Mouse (Mus musculus) intestine, embryonic 15.5 days (tissue): ENCODE results near the gene Bcas3. TPM values are rescaled to one million over a fixed set of nuclear protein-coding genes. Genes with fewer than 3 reads are reported as not detected.

Experiments used
- ATAC-seq: fragments of 200-750 bp; cut with Nextera tagmentation; 2 replicates; pipeline ENCODE4 v1.8.0; 2017; ENCODE audit warnings: moderate TSS enrichment, moderate library complexity
- H3K27ac ChIP-seq: fragments of 300-500 bp; sonication (generic); 2 replicates; pipeline ENCODE4 v1.5.1; 2015; ENCODE audit warnings: mild to moderate bottlenecking, inconsistent platforms
- H3K27me3 ChIP-seq: fragments of 300-500 bp; sonication (generic); replicated peaks from 2 replicates; pipeline ENCODE4 v1.6.1; 2015; ENCODE audit warnings: inconsistent platforms
- H3K36me3 ChIP-seq: fragments of 300-500 bp; sonication (generic); 2 replicates; pipeline ENCODE4 v1.6.1; 2015; ENCODE audit warnings: inconsistent platforms
- H3K4me1 ChIP-seq: fragments of 300-500 bp; sonication (generic); replicated peaks from 2 replicates; pipeline ENCODE4 v1.6.1; 2015; ENCODE audit warnings: inconsistent platforms
- H3K4me2 ChIP-seq: fragments of 300-500 bp; sonication (generic); replicated peaks from 2 replicates; pipeline ENCODE4 v1.6.1; 2015; ENCODE audit warnings: mild to moderate bottlenecking, inconsistent platforms
- H3K4me3 ChIP-seq: fragments of 300-500 bp; sonication (generic); replicated peaks from 2 replicates; pipeline ENCODE4 v1.5.1; 2015; ENCODE audit warnings: inconsistent platforms
- H3K9ac ChIP-seq: fragments of 300-500 bp; sonication (generic); 2 replicates; pipeline ENCODE4 v1.6.1; 2015; ENCODE audit warnings: inconsistent platforms
- H3K9me3 ChIP-seq: fragments of 300-500 bp; sonication (generic); 2 replicates; pipeline ENCODE4 v1.6.1; 2016; ENCODE audit warnings: inconsistent platforms
- whole genome bisulfite sequencing: fragments of 180-500 bp; shearing (Covaris S2); methylation state at CpG from one replicate; pipeline ENCODE4 v1.1.7; 2015; 5-methylcytosine and 5-hydroxymethylcytosine counted together
- polyA plus RNA-seq: library from polyadenylated mRNA; unstranded; fragments of >200 nt; fragmentation: Nextera tagmentation; extraction: Ambion mirVana; gene quantifications from 2 replicates; pipeline ENCODE4 v1.2.1, GENCODE M21; 2015

The Bcas3 gene
- polyA plus RNA-seq, 1 experiment from 2014 or later, result 14.7 TPM

DNA sequence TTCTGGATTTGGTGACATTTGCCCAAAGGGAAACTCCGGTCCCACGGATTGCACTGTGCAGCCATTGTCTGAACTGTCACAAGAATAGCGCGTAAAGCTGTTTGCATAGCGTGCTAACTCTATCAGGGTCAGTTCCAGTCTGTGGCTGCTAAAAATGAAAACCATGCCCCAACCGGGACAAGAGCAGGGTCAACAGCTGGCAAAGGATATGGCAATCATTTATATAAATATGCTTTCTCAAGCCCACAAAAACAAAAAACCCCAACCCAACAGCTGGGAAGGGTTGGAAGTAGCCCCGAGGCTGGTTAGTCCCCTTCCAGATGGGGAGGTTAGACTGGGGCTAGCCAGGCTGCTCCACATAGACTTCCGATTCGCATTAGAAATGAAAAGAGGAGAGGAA is 314.8 kb downstream of the Bcas3 start:
- no peak for ATAC-seq
- Histone ChIP-seq H3K9me3 (no peaks in the 10 kb centered on the region), H3K4me2 (peak overlapping the region; percentile 36), H3K27ac (peak overlapping the region; percentile 38; the same call in 1 of the 2 replicates), H3K36me3 (no peaks in the 10 kb centered on the region), H3K27me3 (no peaks in the 10 kb centered on the region), H3K4me1 (peaks cover 9% of the 10 kb centered on the region), H3K4me3 (no peak overlapping the region), H3K9ac (no peak overlapping the region)
- 29% methylated on average over 9 of the region's 9 CpGs for WGBS

DNA sequence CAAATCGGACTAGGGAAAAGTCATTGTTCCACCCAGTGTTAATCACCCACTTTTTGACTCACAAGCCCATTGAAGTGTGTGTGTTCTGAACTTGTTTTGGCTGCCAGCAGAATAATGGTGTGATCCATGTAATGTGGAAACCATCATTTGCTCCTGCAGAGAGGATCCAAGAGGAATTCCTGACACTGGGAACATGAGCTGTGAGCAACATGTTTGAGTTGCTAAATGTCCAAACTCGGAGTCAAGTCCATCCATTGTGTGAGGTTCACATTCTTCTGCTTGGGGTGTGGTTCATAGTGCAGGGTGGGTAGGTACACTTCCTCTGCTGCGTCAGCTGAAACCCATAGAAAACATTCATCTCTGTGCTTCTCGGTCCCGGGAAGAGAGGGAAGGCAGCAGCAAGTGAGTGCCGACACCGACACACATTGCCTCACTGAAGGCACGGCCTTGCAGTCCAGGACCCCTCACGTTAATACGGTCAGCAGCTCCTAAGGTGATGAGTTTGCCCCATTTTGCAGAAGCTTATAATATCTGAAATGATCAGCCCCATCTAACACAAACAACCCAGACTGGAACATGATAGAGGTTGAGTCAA is 320.0 kb downstream of the Bcas3 start:
- WGBS, result 66% methylated on average over 10 of the region's 10 CpGs
- Histone ChIP-seq H3K36me3 (no peaks in the 10 kb centered on the region), H3K9ac (no peak overlapping the region), H3K27me3 (no peaks in the 10 kb centered on the region), H3K27ac (no peak overlapping the region), H3K4me1 (peaks cover 9% of the 10 kb centered on the region), H3K4me2 (no peak overlapping the region), H3K4me3 (no peak overlapping the region), H3K9me3 (no peaks in the 10 kb centered on the region)
- ATAC-seq, result no peak

DNA sequence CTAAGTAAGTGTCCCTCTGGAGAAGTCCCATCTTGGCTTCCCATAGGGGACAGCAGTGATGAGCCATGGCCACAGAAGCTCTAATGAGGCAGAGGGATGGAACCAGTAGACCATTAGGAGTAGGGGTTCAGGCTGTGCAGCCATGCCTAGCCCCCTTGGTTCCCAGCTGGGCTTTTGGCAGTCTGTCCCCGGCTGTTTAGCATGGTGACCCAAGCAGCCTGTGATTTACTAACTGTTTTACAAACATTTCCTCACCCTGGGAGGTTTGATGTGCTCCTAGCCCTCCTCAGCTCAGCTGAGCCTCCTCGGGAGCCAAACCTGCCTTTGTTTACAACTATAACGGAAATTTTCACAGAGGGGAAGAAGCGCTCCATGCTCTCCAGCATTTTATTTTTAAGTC is 322.3 kb downstream of the Bcas3 start:
- peaks cover 5% of the 10 kb centered on the region; the same call in 1 of the 2 replicates for H3K4me1 ChIP-seq
- H3K4me2 ChIP-seq, result no peak overlapping the region
- ATAC-seq, result peak; percentile 31; the same call in 1 of the 2 replicates
- H3K9ac ChIP-seq, result no peak overlapping the region
- no peak overlapping the region for H3K4me3 ChIP-seq
- H3K27me3 ChIP-seq, result no peaks in the 10 kb centered on the region
- no peaks in the 10 kb centered on the region for H3K36me3 ChIP-seq
- 35% methylated on average over 4 of the region's 4 CpGs for WGBS
- H3K9me3 ChIP-seq, result no peaks in the 10 kb centered on the region
- peak overlapping the region; percentile 29 for H3K27ac ChIP-seq

DNA sequence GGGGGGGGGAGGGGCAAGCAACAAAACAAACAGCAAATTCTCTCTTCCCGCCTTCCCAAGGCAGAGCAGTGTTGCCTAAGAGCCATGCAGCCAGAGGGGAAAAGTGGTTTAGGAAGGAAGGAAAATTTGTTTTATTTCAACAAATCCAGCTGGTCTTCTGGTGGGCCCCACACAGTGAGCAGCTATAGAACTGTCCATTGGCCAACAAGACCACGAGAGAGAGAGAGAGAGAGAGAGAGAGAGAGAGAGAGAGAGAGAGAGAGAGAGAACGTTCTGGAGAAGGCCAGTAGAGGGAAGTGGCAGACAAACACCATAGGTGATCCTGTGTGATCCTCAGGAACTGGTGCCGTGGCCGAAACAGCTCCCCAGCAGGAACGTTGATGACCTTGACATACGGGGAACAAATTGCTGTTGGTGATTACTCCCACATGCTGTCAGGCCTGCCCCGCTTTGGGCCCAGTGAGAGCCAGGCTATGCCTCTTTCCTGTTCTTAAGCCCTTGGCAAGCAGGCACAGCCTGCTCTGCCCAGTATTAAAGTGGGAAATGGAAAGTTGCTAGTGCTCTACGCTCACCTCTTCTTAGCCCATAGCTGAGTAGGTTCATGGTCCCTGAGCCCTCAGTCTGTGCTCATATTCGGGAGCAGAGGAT is 323.5 kb downstream of the Bcas3 start:
- Histone ChIP-seq H3K4me1 (peaks cover 5% of the 10 kb centered on the region; the same call in 1 of the 2 replicates), H3K36me3 (no peaks in the 10 kb centered on the region), H3K4me3 (no peak overlapping the region), H3K27me3 (no peaks in the 10 kb centered on the region), H3K4me2 (no peak overlapping the region), H3K9ac (no peak overlapping the region), H3K27ac (peak overlapping the region; percentile 52; the same call in 1 of the 2 replicates), H3K9me3 (no peaks in the 10 kb centered on the region)
- 44% methylated on average over 10 of the region's 10 CpGs for WGBS
- no peak; the same call in 1 of the 2 replicates for ATAC-seq

DNA sequence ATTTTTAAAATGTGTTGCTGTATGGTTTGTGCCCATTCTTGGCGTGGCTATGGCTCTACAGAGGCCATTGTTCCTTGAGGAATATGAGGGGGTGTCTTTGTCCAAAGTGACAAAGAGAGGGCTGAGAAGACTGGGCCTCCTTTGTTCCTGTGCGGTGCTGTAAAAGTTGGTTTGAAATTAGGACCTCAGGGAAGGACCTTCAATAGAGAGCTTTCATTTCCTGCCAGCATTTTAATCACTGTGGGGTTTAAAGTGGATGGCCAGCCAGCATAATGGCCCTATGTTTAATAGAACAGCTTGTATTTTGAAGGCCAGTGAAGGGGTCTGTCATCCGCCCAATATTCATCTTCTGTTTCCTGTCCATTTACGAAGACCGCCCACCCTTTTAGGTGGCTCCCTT is 325.7 kb downstream of the Bcas3 start:
- Histone ChIP-seq H3K4me3 (no peak overlapping the region), H3K4me1 (peaks cover 5% of the 10 kb centered on the region; the same call in 1 of the 2 replicates), H3K9ac (no peak overlapping the region), H3K27me3 (no peaks in the 10 kb centered on the region), H3K36me3 (no peaks in the 10 kb centered on the region), H3K4me2 (no peak overlapping the region), H3K27ac (no peak overlapping the region), H3K9me3 (no peaks in the 10 kb centered on the region)
- ATAC-seq, result no peak
- 77% methylated on average over 5 of the region's 5 CpGs for WGBS

DNA sequence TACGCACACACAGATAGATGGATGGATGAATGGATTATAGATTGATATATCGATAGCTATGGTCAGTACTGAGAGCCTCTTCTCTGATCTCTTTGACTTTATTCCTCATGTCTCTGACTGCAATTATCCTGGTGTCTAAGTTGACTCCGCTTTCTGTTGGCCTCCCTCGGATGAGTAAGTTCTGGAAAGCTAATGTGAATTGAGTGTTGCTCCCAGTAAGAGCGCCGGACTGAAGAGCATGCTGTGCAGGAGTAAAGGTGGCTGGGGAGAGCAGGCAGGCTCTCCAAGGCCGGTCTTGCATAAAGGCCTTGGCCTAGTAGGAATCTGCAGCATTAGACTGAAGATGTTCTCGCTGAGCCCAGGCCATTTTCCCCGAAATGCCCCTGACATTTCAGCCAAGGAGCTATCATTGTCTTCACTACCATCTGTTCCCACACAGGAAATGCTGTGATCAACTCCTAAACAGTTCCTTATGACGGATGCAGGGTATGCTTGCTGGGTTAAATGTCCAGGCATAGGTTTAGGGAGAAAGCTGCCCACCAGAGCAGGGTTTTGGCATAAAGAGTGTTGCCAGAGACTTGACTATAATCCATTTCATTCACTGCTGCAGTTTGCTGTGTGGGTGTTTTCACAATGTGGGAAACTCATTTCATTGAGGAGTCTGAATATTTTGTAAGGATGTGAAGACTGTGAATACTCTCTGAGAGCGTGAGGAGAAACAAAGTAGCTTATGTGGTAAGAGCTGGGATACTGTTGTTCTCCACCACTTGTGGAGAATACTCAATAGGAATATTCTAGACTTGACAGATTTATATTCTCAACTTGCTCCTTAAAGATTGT is 328.8 kb downstream of the Bcas3 start:
- no peak for ATAC-seq
- Histone ChIP-seq H3K36me3 (no peaks in the 10 kb centered on the region), H3K4me2 (no peak overlapping the region), H3K27me3 (no peaks in the 10 kb centered on the region), H3K4me3 (no peak overlapping the region), H3K9me3 (no peaks in the 10 kb centered on the region), H3K4me1 (0 out of 2 replicates have a peak, but pooled peaks cover 2% of the 10 kb centered on the region), H3K9ac (no peak overlapping the region), H3K27ac (no peak overlapping the region)
- 83% methylated on average over 11 of the region's 11 CpGs for whole genome bisulfite sequencing

DNA sequence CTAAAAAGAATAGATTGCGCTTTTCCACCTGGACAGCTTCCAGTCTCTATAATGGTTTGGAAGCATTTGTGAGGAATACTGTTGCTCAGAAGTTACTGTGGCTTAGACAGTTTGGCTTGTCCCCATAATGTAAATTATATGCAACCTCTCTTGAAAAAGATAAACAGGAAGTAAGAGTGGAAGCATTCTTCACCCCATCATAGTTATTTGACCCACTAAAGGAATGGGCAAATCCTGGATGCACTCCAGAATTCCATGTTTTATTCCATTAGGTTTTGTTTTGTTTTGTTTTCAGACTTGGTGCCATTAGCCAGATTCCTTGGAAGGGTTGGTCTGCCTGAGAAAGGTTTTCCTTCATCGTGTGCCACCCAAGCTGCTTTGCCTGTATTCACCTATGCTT is 332.0 kb downstream of the Bcas3 start:
- Histone ChIP-seq H3K9ac (no peak overlapping the region), H3K4me2 (no peak overlapping the region), H3K9me3 (no peaks in the 10 kb centered on the region), H3K4me3 (no peak overlapping the region), H3K27me3 (0 out of 2 replicates have a peak, but pooled peaks cover 3% of the 10 kb centered on the region), H3K36me3 (no peaks in the 10 kb centered on the region), H3K4me1 (no peaks in the 10 kb centered on the region), H3K27ac (no peak overlapping the region)
- 58% methylated on average over 2 of the region's 2 CpGs for WGBS
- ATAC-seq, result no peak

DNA sequence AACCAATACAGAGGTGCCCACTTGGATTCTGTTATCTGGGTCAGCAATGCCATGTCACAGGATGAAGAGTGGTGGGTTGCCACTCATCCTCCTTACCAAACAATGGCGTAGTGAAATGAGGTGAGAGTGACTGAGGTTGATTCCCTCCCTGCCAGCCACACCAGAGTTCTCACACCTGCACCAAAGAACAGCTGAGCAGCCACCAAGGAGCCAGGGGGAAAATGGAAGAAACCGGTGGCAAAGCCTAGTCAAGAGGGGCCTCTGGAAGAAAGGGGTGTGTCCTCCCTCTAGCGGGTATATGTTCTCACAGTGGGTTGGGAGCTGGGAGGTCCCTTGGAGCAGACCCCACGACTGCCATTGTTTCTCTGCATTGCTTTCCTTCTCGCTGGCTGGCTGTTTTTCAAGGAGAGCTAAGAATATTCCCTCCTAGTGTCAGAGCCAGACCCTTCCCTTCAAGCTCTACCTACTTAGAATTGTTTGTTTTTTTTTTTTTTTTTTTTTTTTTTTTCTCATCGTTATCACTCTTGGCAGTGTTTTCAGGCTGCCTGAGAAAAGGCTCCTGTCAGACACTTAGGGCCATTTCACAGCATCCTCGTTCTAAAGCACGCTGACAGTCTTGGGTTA is 335.0 kb downstream of the Bcas3 start:
- 41% methylated on average over 8 of the region's 8 CpGs for WGBS
- Histone ChIP-seq H3K4me3 (no peak overlapping the region), H3K9me3 (no peaks in the 10 kb centered on the region), H3K9ac (no peak overlapping the region), H3K27ac (no peak overlapping the region), H3K27me3 (0 out of 2 replicates have a peak, but pooled peaks cover 3% of the 10 kb centered on the region), H3K36me3 (no peaks in the 10 kb centered on the region), H3K4me2 (no peak overlapping the region), H3K4me1 (no peaks in the 10 kb centered on the region)
- no peak for ATAC-seq

DNA sequence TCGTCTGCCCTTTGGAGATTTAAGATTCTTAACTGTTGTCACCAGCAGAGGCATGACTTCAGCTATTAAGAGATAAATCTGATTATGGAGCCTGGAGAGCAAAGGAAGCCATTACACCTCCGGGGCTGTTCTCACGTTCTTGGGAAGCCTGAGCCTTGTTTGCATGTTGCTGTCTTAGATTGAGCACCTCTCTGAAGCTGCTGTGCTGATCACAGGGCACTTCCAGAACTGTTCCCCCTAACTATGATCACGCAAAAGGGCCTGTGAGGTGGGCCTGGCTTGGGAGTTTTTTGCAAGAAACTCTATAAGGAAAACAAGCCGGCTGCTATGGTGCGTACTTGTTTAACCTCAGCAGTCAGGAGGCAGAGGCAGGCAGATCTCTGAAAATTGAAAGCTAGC is 335.5 kb downstream of the Bcas3 start:
- H3K4me1 ChIP-seq, result no peaks in the 10 kb centered on the region
- no peak overlapping the region for H3K4me3 ChIP-seq
- no peak overlapping the region for H3K27ac ChIP-seq
- H3K27me3 ChIP-seq, result 0 out of 2 replicates have a peak, but pooled peaks cover 3% of the 10 kb centered on the region
- 75% methylated on average over 6 of the region's 6 CpGs for WGBS
- no peaks in the 10 kb centered on the region for H3K9me3 ChIP-seq
- ATAC-seq, result no peak
- no peak overlapping the region for H3K4me2 ChIP-seq
- no peak overlapping the region for H3K9ac ChIP-seq
- no peaks in the 10 kb centered on the region for H3K36me3 ChIP-seq

DNA sequence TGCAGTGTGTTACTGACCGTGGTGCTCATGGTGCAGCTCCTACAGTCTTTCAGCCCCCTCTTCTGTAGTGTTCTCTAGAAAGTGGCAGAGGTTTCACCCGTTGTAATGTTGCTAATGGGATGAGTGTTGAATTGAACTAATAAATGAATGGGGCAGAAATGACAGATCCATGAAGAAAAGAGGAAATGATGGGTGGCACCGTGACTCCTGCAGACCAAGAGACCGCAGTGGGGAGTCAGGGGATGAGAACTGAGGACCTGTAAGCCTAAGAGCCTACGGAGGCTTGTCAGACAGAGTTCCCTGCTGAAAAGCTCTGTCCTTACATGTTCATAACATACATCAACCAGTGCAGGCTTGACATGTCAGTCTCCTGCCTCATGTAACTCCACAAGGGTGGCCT is 336.3 kb downstream of the Bcas3 start:
- no peak overlapping the region for H3K4me3 ChIP-seq
- H3K9me3 ChIP-seq, result no peaks in the 10 kb centered on the region
- ATAC-seq, result no peak
- H3K4me1 ChIP-seq, result 0 out of 2 replicates have a peak, but pooled peaks cover 3% of the 10 kb centered on the region
- H3K36me3 ChIP-seq, result no peaks in the 10 kb centered on the region
- H3K4me2 ChIP-seq, result no peak overlapping the region
- H3K9ac ChIP-seq, result no peak overlapping the region
- H3K27me3 ChIP-seq, result 0 out of 2 replicates have a peak, but pooled peaks cover 3% of the 10 kb centered on the region
- 92% methylated on average over 5 of the region's 5 CpGs for WGBS
- H3K27ac ChIP-seq, result no peak overlapping the region

DNA sequence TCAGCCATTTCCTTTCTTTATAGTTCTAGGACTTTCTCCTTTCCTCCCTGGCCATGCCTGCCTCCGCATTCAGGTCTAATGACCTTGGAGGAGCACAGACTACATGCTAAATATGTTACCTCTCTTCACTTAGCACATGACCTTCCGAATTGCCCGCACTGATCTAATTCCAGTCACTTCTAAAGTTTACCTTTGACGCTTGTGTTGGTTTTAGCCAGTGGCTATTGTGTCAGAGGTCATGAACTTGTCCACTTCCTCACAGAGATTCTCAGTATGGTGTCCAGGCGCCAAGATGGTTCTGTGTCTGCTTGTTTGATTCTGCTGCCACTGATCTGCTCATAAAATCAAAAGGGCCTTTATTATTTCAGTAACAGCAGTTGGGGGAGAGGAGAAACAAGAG is 338.3 kb downstream of the Bcas3 start:
- no peak overlapping the region for H3K4me3 ChIP-seq
- 0 out of 2 replicates have a peak, but pooled peaks cover 3% of the 10 kb centered on the region for H3K27me3 ChIP-seq
- no peak for ATAC-seq
- no peaks in the 10 kb centered on the region for H3K36me3 ChIP-seq
- 55% methylated on average over 5 of the region's 5 CpGs for WGBS
- no peak overlapping the region for H3K27ac ChIP-seq
- no peak overlapping the region for H3K9ac ChIP-seq
- H3K9me3 ChIP-seq, result no peaks in the 10 kb centered on the region
- peaks cover 15% of the 10 kb centered on the region; the same call in 1 of the 2 replicates for H3K4me1 ChIP-seq
- no peak overlapping the region for H3K4me2 ChIP-seq
